In the genomic region with DNA sequence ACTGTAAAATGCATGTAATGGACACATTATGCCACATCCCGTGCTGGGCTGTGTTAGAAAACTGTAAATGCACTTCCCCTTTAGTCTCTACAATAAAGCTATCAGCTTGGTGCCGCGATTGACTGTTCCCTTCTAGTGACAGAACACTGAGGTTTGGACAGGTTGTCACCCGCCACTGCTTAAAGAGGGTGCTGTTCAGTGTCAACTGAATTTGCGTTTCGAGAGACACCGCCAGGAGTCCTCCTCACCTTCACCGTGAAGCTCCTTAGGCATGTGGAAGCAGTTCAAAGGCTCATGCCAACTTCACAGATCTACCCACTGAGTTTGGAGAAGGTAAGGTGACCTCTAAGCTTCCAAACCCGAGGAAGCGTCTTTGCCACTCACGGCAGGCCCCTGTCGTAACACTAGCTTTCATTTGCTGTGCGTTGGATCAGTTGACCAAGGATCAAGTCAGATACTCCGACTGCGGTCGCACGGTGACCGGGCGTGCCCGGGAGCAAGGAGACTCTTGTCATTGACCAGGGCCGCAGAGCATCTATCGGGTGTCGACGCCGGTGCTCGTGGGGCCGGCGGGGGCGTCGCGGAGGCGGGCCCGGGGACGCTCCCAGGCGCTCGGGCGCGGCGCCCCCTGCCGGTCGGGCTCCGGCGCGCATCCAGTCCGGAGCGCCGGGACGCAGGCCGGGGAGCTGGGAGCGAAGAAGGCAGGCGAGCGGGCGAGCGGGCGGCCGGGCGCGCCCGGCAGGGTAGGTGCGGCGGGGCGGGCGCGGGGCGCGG, we compare ENCODE assay signal across 8 mouse cellular contexts. TPM values are rescaled to one million over a fixed set of nuclear protein-coding genes. Genes with fewer than 3 reads are reported as not detected.
A peak's percentile ranks its signal among the peaks of the same experiment; 100 is the strongest.
DNase-seq lines count a peak whose midpoint lies in the region.

No protein-coding gene starts in this region.

- H3K27me3 ChIP-seq in forebrain, embryonic 10.5 days (ENCODE audit: poor library complexity, severe bottlenecking), result peaks cover 64% of the 10 kb centered on the region

- peaks cover 29% of the 10 kb centered on the region for H3K4me1 ChIP-seq in forebrain, embryonic 10.5 days

- H3K36me3 ChIP-seq in forebrain, embryonic 10.5 days (replicated peaks), result no peaks in the 10 kb centered on the region

- peaks cover 11% of the 10 kb centered on the region for H3K9me3 ChIP-seq in forebrain, embryonic 10.5 days

- peak overlapping the region; percentile 84 for H3K4me3 ChIP-seq in forebrain, embryonic 10.5 days

- DNase-seq in MN1 (ENCODE audit: low spot score), result peak; percentile 96
- peak; percentile 88 for DNase-seq in brain, adult 2 months (ENCODE audit: low read depth, low spot score)
- DNase-seq in forebrain, embryonic 10.5 days (ENCODE audit: extremely low spot score, low spot score), result peak; percentile 68
- DNase-seq in heart, postnatal 4 days, result peak; percentile 64
- DNase-seq in layer of hippocampus, postnatal 25 days (ENCODE audit: extremely low spot score in 1 of 2, low spot score in 1 of 2), result peak; percentile 74 to 75
- DNase-seq in lung, postnatal 10 days, result peak; percentile 50
- peak; percentile 69 to 76 for DNase-seq in right cerebral cortex, adult 2 months (ENCODE audit: low spot score in 2 of 2)
- no peak for DNase-seq in c-Kit-positive CD71-positive TER-119-positive erythroid progenitor cells, embryonic 14.5 days (ENCODE audit: low spot score)

- H3K27ac ChIP-seq in forebrain, embryonic 10.5 days, result peak overlapping the region; percentile 92

- WGBS in forebrain, embryonic 10.5 days, result 5% methylated on average over 64 of the region's 66 CpGs

RNA-seq across cellular contexts. Expression of gene Scn8a, which starts 0.5 kb away (rescaled TPM):
- polyA plus RNA-seq in forebrain, embryonic 10.5 days (2016; fragmentation: Nextera tagmentation; extraction: Ambion mirVana), result 9.0 and 11.0 TPM in 2 replicates
- total RNA-seq in heart, postnatal 4 days (2021), result under 1 TPM; 0.50 to 0.83 TPM
- total RNA-seq in layer of hippocampus, postnatal 25 days (2021), result 100 to 1,000 TPM; 202 to 260 TPM

Comparison
In these comparisons a context has a peak if more than half of its experiments do, and no peak if none do; other contexts are left out.
1. RNA of gene Scn8a, which starts 0.5 kb away (total RNA-seq): 202 to 260 TPM in layer of hippocampus, postnatal 25 days; 0.50 to 0.83 TPM in heart, postnatal 4 days; every median in the first group is over 100 times any median in the second.